ENCODE assay signal across 24 mouse cellular contexts in genomic region chr11:75604826-75605225, GRCm38 (mm10).
"Had no signal": no experiment of that assay in that cellular context is flagged by ENCODE, and none has a peak within 500 bp of the region (broad histone marks: within the 10 kb centered on the region; RNA-seq: fewer than 3 reads in every experiment).

No protein-coding gene starts in this region.

- ATAC-seq: hindbrain, embryonic 16.5 days; inflammation-experienced regulatory T-cells, adult 6 months had no signal

- H3K27ac ChIP-seq: gastrocnemius, adult 2 months; heart, embryonic 10.5 days; hindbrain, embryonic 10.5 days; hindbrain, embryonic 12.5 days; hindbrain, embryonic 14.5 days; layer of hippocampus, adult 2 months; limb, embryonic 10.5 days; limb, embryonic 12.5 days; liver, embryonic 13.5 days had no signal

- H3K27me3 ChIP-seq: heart, embryonic 12.5 days; hindbrain, embryonic 12.5 days; limb, embryonic 12.5 days; liver, embryonic 13.5 days had no signal

- H3K9ac ChIP-seq: heart, embryonic 12.5 days; hindbrain, embryonic 12.5 days; hindbrain, embryonic 14.5 days; limb, embryonic 12.5 days; liver, embryonic 13.5 days had no signal

- H3K4me3 ChIP-seq: gastrocnemius, adult 2 months; heart, embryonic 10.5 days; heart, embryonic 12.5 days; hindbrain, embryonic 10.5 days; hindbrain, embryonic 12.5 days; layer of hippocampus, adult 2 months; limb, embryonic 10.5 days; limb, embryonic 12.5 days; liver, embryonic 13.5 days had no signal

- H3K9me3 ChIP-seq: heart, embryonic 10.5 days; heart, embryonic 12.5 days; hindbrain, embryonic 10.5 days; hindbrain, embryonic 12.5 days; limb, embryonic 10.5 days; limb, embryonic 12.5 days; liver, embryonic 13.5 days had no signal

- H3K4me2 ChIP-seq: heart, embryonic 12.5 days; hindbrain, embryonic 12.5 days; hindbrain, embryonic 14.5 days; limb, embryonic 12.5 days; liver, embryonic 11.5 days; liver, embryonic 13.5 days had no signal

- H3K4me1 ChIP-seq: heart, embryonic 12.5 days; hindbrain, embryonic 10.5 days; hindbrain, embryonic 12.5 days; limb, embryonic 10.5 days; limb, embryonic 12.5 days had no signal

- DNase-seq: gastrocnemius, adult 2 months; gastrocnemius, postnatal 10 days; gastrocnemius, postnatal 25 days; heart, adult 18-20 months; heart, postnatal 10 days; heart, postnatal 4 days; kidney, adult 11 months; kidney, adult 8-10 months; kidney, postnatal 10 days; kidney, postnatal 25 days; kidney, postnatal 4 days; liver; liver, embryonic 13.5 days had no signal
